Mouse (Mus musculus) E14TG2a.4 (cell line): ENCODE data around the gene Uchl3.

Source experiments
- CTCF ChIP-seq: conservative IDR thresholded peaks from 2 replicates; pipeline ENCODE4 v1.5.1; 2014; ENCODE audit warnings: low read length
- NANOG ChIP-seq: IDR thresholded peaks from 2 replicates; pipeline ENCODE4 v1.6.1; 2014; ENCODE audit warnings: borderline replicate concordance, low read length, mixed read lengths
- POU5F1 ChIP-seq: IDR thresholded peaks from 2 replicates; pipeline ENCODE4 v1.6.1; 2014; ENCODE audit warnings: low read length, borderline replicate concordance

GRCm38 (mm10) chr14:101672226-101672625, 18.5 kb downstream of the Uchl3 start:
- TF ChIP-seq CTCF (no peak), POU5F1 (no peak), NANOG (no peak)
